Mouse (Mus musculus): ENCODE data around the gene Ubap2l.

Ubap2l gene

DNA sequence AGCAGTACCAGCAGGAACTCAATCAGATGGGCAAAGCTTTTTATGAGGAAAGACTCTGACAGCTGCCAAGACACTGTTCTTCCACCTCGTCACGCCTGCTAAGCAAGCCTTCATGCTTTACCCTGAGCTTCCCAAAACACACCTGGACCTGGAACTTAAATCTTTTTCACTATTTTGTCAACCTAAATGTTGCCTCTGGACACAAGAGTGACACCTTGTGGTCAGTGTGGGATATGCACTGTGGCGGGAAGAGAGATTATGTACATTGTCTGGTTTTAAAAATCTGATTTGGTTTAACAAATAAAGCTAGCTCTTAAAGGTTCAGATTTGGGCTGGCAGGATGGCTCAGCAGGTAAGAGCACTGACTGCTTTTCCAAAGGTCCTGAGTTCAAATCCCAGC, 13.1 kb upstream of the Ubap2l start:
- DNase-seq, result peak in 1 of 2 experiments; percentile 61

DNA sequence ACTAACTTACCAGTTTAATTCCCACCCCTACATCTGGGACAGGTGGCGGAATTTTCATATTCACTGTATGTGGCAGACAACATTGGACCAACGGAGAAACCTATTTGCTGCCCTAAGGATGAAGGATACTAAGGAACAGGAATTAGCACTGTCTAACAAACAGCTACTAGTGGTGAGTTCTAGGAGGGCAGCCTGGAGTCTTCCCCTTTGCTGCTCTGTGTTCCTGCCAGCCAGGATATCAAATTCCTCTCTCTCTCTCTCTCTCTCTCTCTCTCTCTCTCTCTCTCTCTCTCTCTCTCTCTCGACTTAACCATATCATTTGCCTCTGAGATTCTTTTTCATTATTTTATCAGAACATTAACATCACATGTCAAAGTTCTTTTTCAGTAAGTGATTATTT, 12.0 kb upstream of the Ubap2l start:
- no peak for DNase-seq

DNA sequence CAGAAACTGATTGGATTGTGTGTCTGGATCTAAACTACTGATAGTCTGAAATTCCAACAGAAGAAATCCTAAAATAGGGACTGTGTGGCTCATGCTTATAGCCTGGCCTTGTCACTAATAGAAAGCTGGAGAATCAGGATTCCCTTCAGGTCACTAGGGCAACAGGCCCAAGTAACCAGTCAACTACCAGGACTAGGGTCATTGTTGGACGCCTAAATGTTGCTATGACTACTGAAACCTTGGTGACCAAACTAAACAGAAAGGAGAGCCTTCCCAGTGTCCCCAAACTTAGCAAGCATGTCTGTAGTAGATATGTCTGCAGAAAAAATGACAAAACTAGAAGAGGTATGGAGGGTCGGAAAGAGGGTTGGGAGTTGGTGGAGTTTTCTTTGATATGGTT, 10.1 kb upstream of the Ubap2l start:
- no peak for DNase-seq

DNA sequence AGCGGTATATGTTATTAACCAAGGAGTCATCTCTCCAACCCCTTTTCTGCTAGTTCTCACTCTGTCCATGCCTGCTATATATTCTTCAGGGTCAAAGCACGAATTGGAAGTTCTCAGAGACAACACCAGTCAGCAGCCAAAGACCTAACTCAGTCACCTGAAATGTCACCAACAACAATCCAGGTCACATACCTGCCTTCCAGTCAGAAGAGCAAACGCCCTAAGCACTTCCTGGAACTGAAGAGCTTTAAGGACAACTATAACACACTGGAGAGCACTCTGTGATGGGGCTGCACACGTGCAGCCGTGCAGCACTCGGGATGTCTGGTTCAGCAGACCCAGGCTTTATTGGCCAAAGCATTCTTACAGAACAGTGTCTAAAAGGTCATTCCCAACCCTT, 9.1 kb upstream of the Ubap2l start:
- no peak for DNase-seq

DNA sequence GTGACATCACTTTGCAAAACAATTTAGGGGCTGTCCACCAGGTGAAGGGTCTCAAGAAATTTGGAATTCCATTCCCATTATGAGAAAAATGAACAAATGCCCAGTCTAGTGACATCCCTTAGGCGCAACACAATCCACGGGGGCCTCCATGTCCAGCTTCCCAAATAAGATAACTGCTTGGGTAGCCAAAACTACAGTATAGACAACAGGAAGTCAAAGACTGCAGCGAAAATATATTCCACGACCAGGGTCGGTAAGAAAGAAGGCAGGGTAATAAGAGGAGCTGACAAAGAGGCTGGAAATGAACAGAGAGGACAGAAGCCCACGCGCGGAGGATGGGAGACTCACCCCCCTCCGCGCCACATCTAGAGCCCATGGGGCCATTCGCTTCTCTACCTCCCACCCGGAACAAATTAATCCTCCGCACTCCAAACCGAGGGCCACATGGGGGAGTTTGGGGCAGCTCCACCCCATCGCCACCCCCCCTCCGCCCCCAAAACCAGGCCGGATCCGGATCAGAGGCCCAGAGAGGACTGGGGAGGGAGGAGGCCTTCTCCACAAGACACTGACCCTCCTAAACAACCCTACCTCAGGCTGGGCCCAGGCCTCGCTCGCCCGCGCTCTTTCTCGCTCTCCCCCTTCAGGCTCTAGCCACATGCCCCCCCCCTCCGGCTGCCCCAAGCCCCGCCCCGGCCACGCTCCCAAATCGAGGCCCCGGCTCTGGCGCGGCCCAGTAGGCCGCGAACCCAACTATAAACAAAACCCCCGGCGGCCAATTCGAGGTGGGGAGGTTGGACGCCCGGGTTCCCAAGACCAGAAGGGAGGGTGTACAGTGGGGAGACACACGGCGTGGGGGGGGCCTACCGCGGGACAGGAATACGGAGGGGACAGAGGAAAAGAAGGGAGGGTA, 732 bp downstream of the Ubap2l start, which contains the start of gene 4933434E20Rik:
4933434E20Rik (plus strand) TSS at position 196 of the 910 bp plus-strand sequence.
- peak; percentile 74 for DNase-seq

DNA sequence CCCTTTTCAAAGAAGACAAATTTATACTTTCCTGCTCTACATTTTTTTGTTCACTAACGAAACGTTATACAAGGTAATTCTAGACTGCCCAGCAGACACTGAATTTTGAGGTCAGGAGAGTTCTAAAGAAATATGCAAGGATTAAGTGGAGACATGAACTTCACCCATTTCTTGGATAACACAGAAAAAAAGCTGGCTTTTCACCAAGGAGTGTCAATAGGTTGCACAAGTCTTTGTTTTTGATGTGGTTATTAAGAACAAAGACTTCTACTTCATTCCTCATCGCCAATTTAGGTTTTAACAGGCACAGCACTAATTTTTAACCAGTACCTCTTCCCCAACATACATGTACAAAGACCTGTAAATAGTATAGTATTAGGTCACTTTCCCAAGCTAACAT, 2.7 kb downstream of the Ubap2l start:
- no peak for DNase-seq

DNA sequence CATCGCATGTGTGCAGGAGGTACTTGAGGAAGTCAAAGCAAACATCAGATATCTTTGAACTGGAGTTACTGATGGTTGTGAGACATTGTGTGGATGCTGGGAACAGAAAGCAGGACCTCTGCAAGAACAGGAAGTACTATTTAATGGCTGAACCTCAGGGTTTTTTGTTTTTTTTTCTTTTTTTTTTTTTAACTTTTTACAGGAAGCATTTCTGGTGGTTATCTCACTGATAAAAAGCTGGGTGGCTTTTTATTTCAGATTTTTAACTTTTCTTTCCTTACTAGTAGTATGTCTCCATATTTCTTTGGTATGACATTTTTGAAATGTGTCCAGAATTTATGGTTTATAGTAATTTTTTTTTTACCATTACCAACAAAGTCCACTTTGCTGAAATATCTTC, 16.2 kb downstream of the Ubap2l start:
- DNase-seq, result no peak

DNA sequence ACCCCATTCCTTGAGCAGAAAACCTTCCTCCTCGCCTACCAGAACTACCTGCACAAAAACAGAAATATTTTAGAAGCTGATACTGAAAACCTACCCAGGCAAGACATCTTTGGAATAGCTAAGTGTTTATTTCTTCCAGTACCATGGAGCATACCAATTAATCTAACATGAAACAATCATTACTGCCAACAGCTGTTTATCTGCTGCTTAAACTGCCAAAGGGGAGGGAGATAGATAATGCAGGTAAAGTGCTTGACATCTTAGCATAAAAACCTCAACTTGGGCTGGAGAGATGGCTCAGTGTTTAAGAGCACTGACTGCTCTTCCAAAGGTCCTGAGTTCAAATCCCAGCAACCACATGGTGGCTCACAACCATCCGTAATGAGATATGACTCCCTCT, 17.8 kb downstream of the Ubap2l start:
- no peak for DNase-seq

DNA sequence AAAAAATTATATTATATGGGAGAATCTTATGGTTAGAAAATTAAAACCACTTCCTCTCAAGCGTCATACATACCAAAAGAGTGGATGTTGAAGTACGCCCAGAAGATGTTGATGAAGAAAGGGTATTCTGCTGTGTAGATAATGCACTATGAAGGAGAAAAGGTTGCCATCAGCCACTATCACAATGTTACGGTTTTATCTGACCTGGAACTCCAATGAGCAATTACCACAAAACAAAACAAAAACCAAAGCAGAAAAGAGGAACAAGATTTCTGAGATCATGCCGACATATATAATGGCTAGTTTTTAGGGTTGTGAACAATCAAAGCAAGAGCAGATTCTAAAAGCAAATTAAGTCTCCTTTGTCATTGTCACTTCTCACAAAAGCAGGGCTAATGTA, 35.8 kb downstream of the Ubap2l start:
- DNase-seq, result no peak

DNA sequence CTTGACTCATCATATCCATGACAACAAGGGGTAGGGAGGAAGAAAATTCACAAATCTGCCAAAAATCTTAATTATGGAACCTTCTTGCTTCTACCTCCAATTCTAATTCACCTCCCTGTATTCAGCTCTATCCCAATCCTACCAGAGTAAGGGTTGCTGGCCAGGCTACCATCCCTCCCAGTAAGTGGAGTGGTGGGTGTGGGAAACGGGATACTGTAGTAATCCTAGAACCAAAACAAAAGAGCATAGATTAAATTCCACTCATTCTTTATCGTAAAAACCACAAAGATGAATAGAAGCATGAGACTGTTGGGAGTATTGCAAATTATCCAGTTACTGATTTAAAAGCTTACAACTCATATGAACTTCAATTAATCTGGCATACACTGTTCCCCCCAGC, 42.1 kb downstream of the Ubap2l start:
- DNase-seq, result no peak

DNA sequence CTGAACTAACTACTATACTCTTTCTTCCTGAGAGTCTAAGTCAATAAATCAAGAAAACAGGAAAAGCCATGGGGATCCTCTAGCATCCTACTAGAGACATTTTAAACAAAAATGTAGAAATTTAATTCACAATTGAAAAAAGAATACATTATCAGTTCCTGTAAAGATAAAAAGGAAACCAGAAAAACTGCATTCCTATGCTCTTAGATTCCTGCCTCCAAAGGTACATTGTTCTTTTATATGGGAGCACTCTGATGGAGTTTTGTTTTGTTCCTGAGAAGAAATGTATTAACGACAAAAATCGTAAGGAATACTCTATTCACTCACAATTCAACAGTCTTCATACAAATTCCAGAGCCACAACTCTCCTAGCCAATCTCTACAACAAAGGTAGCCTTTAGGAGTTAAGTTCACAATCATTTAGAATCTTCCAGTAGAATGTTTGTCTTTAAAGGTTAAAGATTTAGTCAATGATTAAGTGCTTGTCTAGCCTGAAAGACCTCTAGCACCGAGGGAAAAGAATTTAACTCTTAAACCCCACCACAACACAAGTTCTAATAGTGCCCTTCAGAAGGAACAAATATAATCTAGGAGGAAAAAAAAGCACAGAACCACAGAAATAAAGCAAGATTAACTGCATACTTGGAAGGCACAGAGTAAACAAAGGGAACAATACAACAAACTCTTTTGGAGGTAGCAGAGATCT, 48.2 kb downstream of the Ubap2l start:
- no peak for DNase-seq

DNA sequence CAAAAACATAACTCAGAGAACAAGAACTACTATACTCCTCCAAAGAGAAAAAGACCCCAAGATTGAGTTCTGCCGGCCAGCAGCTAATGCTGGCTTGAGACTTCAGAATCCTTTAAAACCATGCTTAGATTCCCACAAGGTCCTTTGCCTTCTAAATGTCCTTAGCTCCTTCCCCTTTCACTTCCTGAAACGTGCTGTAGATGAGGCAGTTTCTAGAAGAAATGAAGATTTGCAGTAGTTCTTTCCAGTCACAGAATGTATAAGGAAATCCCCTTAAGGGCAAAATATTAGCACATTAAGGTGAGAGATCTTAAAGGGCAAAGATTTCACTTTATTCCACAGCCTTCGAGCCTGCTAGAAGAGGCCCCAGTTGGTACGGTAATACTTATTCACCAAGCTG, 52.6 kb downstream of the Ubap2l start:
- DNase-seq, result no peak

DNA sequence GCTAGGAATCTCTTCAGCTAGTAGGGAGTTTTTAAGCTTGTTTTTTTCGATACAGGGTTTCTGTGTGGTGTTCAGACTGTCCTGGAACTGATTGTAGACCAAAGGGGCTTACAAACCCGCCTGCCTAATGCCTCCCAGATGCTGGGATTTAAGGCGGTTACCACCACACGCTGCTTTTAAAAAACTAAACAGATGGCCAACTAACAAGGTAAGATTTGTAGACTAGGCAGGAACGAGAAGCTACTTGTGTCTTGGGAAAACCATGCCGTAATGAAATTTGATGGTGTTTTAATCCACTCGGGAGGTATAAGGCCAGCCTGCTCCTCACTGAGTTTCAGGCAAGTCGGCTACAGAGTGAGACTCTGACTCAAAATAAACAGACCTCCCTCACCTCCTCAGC, 53.3 kb downstream of the Ubap2l start:
- DNase-seq, result no peak

DNA sequence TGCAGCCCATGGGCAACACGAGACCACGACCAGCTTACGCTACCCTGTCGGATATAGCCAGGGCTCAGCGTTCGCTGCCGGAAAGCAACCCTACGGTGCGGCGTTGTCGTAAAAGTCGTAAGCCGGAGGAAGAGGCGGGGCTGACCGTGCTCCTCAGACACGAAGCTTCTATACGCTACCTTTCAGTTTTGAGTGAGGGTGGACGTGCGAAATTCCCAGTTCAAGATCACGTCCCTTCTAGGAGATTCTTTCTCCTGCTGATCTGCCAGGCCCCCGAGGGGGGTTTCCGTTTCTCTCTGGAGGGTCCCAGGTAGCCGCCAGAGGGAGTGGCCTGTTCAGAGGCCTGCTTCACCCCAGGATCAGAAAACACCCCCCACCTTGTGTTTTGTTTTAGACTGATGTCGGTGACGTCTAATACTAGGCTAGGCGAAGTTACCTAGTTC, 53.8 kb downstream of the Ubap2l start, which contains the start of gene Hax1:
Hax1 (minus strand) TSS at position 169 of the 443 bp plus-strand sequence.
- DNase-seq, result peak; percentile 94 to 95

DNA sequence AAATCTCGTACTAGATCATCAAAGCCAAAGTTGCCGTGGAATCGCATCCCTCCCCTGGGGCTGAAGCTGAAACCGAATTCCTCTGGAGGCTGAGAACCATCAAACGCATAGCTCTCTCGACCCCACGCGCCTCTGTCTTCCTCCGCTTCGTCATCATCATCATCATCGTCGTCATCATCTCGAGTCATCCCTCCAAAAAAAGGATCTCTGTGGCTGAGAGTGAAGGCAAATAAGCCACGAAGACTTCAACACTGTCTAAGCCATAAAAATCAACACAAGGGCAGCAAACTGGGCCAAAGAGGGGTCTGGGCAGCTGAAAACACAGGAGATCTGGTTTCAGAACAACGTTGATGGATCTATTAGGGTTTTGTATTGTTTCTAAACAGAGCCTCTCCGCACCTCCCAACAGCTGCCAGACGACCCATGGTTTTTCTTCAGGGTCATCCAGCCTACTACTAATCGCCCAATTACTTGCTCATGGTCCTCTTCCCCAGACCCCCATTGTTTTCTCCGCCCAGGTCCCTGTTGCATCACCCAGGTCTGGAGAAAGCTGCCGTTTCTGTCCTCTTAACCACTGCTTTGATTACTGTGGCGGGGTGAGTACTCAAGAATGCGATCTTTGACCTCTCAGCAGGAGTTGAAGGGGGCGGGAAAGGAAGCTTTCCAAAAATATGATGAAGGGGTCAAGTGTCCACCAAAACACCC, 54.5 kb downstream of the Ubap2l start:
- no peak for DNase-seq

DNA sequence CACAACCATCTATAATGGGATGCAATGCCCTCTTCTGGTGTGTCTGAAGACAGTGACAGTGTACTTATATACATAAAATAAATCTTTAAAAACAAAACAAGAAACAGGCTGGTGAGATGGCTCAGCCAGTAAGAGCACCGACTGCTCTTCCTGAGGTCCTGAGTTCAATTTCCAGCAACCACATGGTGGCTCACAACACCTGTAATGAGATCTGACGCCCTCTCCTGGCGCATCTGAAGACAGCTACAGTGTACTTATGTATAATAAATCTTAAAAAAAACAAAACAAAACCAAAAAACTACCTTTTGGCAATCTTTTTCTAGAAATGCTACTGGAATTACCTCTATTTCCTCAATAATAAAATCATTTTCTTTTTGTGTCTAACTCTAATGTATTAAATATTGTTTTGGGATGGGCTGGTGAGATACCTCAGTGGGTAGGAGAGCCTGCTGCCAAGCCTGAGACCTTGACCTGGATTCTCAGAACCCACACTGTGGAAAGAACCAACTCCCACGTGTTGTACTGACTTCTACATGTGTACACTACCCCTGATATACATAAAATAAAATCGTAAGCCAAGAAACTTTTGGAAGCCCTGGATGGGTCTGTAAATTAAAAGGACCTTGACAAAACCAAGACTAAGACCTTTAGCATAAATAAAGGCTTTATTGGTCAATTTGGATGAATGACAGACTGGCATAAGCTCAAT, 57.5 kb downstream of the Ubap2l start:
- DNase-seq, result no peak

DNA sequence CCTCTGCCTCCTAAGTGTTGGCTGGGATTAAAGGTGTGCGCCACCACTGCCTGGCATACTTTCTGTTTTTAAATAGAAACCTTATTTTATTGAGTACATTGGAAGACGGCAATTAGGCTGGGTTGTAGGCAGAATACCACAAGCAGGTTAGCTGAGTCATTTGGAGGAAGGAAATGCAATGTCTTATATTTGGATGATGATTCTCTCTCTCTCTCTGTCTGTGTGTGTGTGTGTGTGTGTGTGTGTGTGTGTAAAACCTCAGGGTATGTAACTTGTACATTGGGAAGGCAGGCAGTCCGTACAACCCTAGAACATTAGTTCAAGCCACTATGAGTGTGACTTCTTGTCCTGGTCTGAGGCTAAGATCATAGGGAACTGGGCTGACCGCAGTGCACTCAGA, 64.6 kb downstream of the Ubap2l start:
- no peak for DNase-seq

DNA sequence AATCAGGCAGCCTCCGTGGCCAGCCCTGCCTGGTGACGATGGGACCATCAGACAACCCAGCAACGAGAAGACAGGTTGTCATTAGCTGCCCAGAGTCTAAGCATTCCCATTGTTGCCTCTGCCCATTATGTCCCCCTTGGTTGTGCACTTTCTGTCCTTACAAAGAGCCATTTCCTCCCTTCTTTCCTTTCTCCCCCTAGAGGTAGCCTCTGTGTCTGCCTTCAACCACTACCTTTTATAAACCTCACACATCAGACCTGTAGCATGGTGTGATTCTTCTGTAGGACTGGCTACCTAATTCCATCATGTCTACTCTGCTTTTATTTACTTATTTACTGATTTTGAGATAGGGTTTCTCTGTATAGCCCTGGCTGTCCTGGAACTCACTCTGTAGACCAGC, 65.2 kb downstream of the Ubap2l start:
- DNase-seq, result no peak

DNA sequence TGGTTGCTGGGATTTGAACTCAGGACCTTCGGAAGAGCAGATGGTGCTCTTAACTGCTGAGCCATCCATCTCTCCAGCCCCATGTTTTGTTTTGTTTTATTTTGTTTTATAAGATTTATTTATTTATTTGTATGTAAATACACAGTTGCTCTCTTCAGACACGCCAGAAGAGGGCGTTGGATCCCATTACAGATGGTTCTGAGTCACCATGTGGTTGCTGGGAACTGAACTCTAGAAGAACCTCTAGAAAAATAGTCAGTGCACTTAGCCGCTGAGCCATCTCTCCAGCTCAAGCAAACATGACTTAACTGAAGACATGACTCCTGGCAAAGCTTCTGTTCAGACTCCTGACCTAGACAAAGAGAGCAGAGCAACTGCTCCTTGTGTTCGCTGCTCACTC, 70.0 kb downstream of the Ubap2l start:
- DNase-seq, result no peak

DNA sequence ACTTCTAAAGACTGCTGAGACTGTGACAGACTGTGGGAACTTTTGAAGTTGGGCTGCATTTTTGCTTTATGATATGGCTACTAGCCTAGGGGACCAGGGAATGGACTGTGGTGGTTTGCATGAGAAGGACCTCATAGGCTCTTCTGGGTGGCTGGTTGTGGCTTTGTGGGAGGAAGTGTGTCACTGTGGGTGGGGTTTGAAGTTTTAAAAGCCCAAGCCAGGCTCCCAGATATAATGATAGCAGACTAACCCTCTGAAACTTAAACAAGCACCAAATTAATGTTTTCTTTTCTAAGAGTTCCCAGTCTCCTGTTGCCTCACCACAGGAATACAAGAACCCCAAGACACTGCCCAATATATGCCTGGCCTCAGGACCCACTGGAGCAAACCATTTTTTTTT, 75.6 kb downstream of the Ubap2l start:
- DNase-seq, result no peak

DNA sequence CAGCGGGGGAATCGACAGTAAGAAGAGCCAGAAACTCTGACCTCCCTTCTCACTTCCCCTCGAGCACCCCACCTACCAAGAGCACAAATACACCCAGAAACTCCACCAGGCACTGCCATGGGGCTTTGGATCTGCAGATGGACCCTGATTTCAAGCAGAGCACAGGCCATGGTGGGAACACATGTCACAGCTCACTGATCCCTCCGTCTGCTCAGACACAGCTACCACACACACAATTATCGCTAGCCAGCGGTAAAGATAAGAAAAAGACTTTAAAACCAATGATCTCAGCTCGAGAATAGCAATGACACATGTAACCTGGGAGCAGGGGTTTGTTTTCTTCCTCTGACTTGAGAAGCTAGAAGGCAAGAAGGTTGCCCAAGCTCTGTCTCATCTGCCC, 83.9 kb downstream of the Ubap2l start:
- DNase-seq, result no peak

DNA sequence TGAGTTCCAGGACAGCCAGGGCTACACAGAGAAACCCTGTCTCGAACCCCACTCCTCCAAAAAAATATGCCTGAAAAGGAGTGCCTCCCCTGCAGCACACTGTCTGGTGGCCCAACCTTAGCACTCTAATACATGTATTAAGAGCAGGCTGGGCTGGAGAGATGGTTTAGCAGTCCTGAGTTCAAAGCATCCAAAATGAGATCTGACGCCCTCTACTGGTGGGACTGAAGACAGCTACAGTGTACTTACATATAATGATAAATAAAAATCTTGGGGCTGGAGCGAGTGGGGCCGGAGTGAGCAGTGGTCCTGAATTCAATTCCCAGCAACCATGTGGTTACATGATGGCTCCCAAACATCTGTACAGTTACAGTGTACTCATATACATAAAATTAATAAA, 85.5 kb downstream of the Ubap2l start:
- peak in 1 of 2 experiments; percentile 17 for DNase-seq

DNA sequence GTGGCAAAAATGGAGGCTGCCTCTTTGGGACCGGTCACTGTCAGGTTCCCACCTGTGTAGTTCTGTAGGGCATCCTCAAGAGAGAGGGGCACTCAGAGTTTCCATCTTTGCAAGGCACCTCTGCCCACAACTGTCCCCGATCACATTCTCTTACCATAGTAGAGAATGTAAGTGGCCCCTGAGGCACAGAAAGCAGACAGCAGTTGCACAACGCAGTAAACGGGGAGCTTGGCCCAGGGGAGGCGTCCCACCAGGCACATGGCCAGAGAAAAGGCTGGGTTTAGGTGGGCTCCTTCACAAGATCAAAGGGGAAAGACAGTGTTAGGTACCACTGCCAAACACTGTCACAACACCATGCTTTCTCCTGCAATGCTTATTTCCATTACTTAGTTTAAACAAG, 86.5 kb downstream of the Ubap2l start:
- DNase-seq, result no peak
